Mouse (Mus musculus) naive thymus-derived CD4-positive, alpha-beta T cell, adult 2 months (primary cell): ENCODE results near the gene Fbp1.
A peak's percentile ranks its signal among the peaks of the same experiment; 100 is the strongest.
"Not testable (repeated sequence)": the region's sequence is repeated elsewhere in the genome, so short reads cannot be mapped to it uniquely, and the experiment has no call there.

Experiments
- DNase-seq: peaks from one replicate; pipeline ENCODE4 v3.0.0-alpha.2; 2011; ENCODE audit warnings: low read depth

Fbp1 gene

GRCm38 (mm10) chr13:62884536-62884935 is 3.5 kb downstream of the Fbp1 start:
- DNase-seq: no peak

GRCm38 (mm10) chr13:62883925-62884324 is 4.2 kb downstream of the Fbp1 start:
- DNase-seq: no peak

- DNase-seq: no peak
Observed at GRCm38 (mm10) chr13:62883436-62883835, 4.6 kb downstream of the Fbp1 start.

GRCm38 (mm10) chr13:62882856-62883255 is 5.2 kb downstream of the Fbp1 start:
- DNase-seq: no peak

GRCm38 (mm10) chr13:62881336-62881735 is 6.7 kb downstream of the Fbp1 start:
- no peak for DNase-seq

GRCm38 (mm10) chr13:62879831-62880615 is 8.1 kb downstream of the Fbp1 start:
- peak; percentile 64 for DNase-seq

- no peak for DNase-seq
Observed at GRCm38 (mm10) chr13:62879411-62879810, 8.7 kb downstream of the Fbp1 start.

- DNase-seq: no peak
Observed at GRCm38 (mm10) chr13:62877247-62877646, 10.8 kb downstream of the Fbp1 start.

GRCm38 (mm10) chr13:62876111-62876510 is 12.0 kb downstream of the Fbp1 start:
- DNase-seq: no peak

- DNase-seq: no peak
Observed at GRCm38 (mm10) chr13:62872252-62872651, 15.8 kb downstream of the Fbp1 start.

GRCm38 (mm10) chr13:62870605-62871004 is 17.5 kb downstream of the Fbp1 start:
- DNase-seq: no peak

- DNase-seq: no peak
Observed at GRCm38 (mm10) chr13:62866817-62867216, 21.3 kb downstream of the Fbp1 start.

GRCm38 (mm10) chr13:62865651-62866315 is 22.3 kb downstream of the Fbp1 start:
- DNase-seq: no peak

GRCm38 (mm10) chr13:62863771-62864170 is 24.3 kb downstream of the Fbp1 start:
- DNase-seq: no peak

GRCm38 (mm10) chr13:62862875-62863274 is 25.2 kb downstream of the Fbp1 start:
- no peak for DNase-seq

- no peak for DNase-seq
Observed at GRCm38 (mm10) chr13:62860068-62860467, 28.0 kb downstream of the Fbp1 start.

GRCm38 (mm10) chr13:62859251-62859650 is 28.8 kb downstream of the Fbp1 start:
- DNase-seq: not testable (repeated sequence)

- no peak for DNase-seq
Observed at GRCm38 (mm10) chr13:62857941-62858915, 29.9 kb downstream of the Fbp1 start, which contains the start of gene Fbp2. TSS of gene Fbp2 (minus strand) at chr13:62858422.

GRCm38 (mm10) chr13:62856850-62857249 is 31.2 kb downstream of the Fbp1 start:
- DNase-seq: no peak

GRCm38 (mm10) chr13:62856305-62856675 is 31.8 kb downstream of the Fbp1 start:
- peak; percentile 89 for DNase-seq

- DNase-seq: peak; percentile 12
Observed at GRCm38 (mm10) chr13:62855396-62856304, 32.4 kb downstream of the Fbp1 start.
